Mouse (Mus musculus) lung, postnatal 25 days (tissue): ENCODE data around the gene Obscn.

ENCODE experiments used
- DNase-seq: peaks from one replicate; pipeline ENCODE4 v3.0.0; 2022; ENCODE audit warnings: low spot score

The Obscn gene

GRCm38 (mm10) chr11:59135904-59136452 is at the start of gene Obscn:
Gene Obscn, minus strand, starts transcription at chr11:59136402.
- DNase-seq = no peak

- no peak for DNase-seq
Measured at GRCm38 (mm10) chr11:59185490-59185889, 49.3 kb upstream of the Obscn start.

- peak; percentile 60 for DNase-seq
Measured at GRCm38 (mm10) chr11:59183821-59184220, 47.6 kb upstream of the Obscn start.

- peak; percentile 30 for DNase-seq
Measured at GRCm38 (mm10) chr11:59182864-59183331, 46.7 kb upstream of the Obscn start, which contains the start of gene Gjc2. Gene Gjc2, minus strand, starts transcription at chr11:59183213.

- DNase-seq = no peak
Measured at GRCm38 (mm10) chr11:59176921-59177320, 40.7 kb upstream of the Obscn start.

GRCm38 (mm10) chr11:59176475-59176874 is 40.3 kb upstream of the Obscn start:
- no peak for DNase-seq

GRCm38 (mm10) chr11:59174189-59174838 is 38.1 kb upstream of the Obscn start:
- no peak for DNase-seq

GRCm38 (mm10) chr11:59170549-59170948 is 34.3 kb upstream of the Obscn start:
- DNase-seq = no peak

GRCm38 (mm10) chr11:59169807-59170206 is 33.6 kb upstream of the Obscn start:
- DNase-seq = no peak

GRCm38 (mm10) chr11:59165616-59166241 is 29.5 kb upstream of the Obscn start:
- DNase-seq = no peak

GRCm38 (mm10) chr11:59164384-59164783 is 28.2 kb upstream of the Obscn start:
- DNase-seq = no peak

- DNase-seq = peak; percentile 99
Measured at GRCm38 (mm10) chr11:59163255-59164236, 27.3 kb upstream of the Obscn start, which contains the start of gene Iba57. Gene Iba57, minus strand, starts transcription at chr11:59163739.

- DNase-seq = no peak
Measured at GRCm38 (mm10) chr11:59162443-59163254, 26.4 kb upstream of the Obscn start.

GRCm38 (mm10) chr11:59161398-59161797 is 25.2 kb upstream of the Obscn start:
- DNase-seq = peak; percentile 4

- no peak for DNase-seq
Measured at GRCm38 (mm10) chr11:59159558-59159957, 23.4 kb upstream of the Obscn start.

- no peak for DNase-seq
Measured at GRCm38 (mm10) chr11:59159099-59159498, 22.9 kb upstream of the Obscn start.

GRCm38 (mm10) chr11:59155900-59156299 is 19.7 kb upstream of the Obscn start:
- DNase-seq = no peak

GRCm38 (mm10) chr11:59154220-59154619 is 18.0 kb upstream of the Obscn start:
- DNase-seq = no peak

GRCm38 (mm10) chr11:59151729-59152128 is 15.5 kb upstream of the Obscn start:
- DNase-seq = no peak

- DNase-seq = no peak
Measured at GRCm38 (mm10) chr11:59149302-59149701, 13.1 kb upstream of the Obscn start.

GRCm38 (mm10) chr11:59142962-59143361 is 6.8 kb upstream of the Obscn start:
- no peak for DNase-seq
